Mouse (Mus musculus): ENCODE measurements around the gene Frmd4a. TPM values are rescaled to one million over a fixed set of nuclear protein-coding genes. Genes with fewer than 3 reads are reported as not detected.

The Frmd4a gene
- total RNA-seq, 1 experiment from 2014 or later = 3.1 TPM

GRCm38 (mm10) chr2:4572498-4573263, 555.2 kb downstream of the Frmd4a start:
- ATAC-seq (ENCODE audit: extremely low read depth, insufficient number of reproducible peaks, low FRiP score, poor library complexity, severe bottlenecking) = no peak

GRCm38 (mm10) chr2:4573386-4573785, 555.9 kb downstream of the Frmd4a start:
- no peak for ATAC-seq (ENCODE audit: extremely low read depth, insufficient number of reproducible peaks, low FRiP score, poor library complexity, severe bottlenecking)

GRCm38 (mm10) chr2:4574251-4574650, 556.7 kb downstream of the Frmd4a start:
- ATAC-seq (ENCODE audit: extremely low read depth, insufficient number of reproducible peaks, low FRiP score, poor library complexity, severe bottlenecking) = no peak

- ATAC-seq (ENCODE audit: extremely low read depth, insufficient number of reproducible peaks, low FRiP score, poor library complexity, severe bottlenecking) = no peak
Measured at GRCm38 (mm10) chr2:4575163-4575562, 557.6 kb downstream of the Frmd4a start.

GRCm38 (mm10) chr2:4575975-4576374, 558.5 kb downstream of the Frmd4a start:
- ATAC-seq (ENCODE audit: extremely low read depth, insufficient number of reproducible peaks, low FRiP score, poor library complexity, severe bottlenecking) = no peak

GRCm38 (mm10) chr2:4578291-4578690, 560.8 kb downstream of the Frmd4a start:
- ATAC-seq (ENCODE audit: extremely low read depth, insufficient number of reproducible peaks, low FRiP score, poor library complexity, severe bottlenecking) = no peak

GRCm38 (mm10) chr2:4579357-4580068, 562.0 kb downstream of the Frmd4a start:
- no peak for ATAC-seq (ENCODE audit: extremely low read depth, insufficient number of reproducible peaks, low FRiP score, poor library complexity, severe bottlenecking)

GRCm38 (mm10) chr2:4580666-4581065, 563.1 kb downstream of the Frmd4a start:
- peak; percentile 30; the same call in 1 of the 2 replicates for ATAC-seq (ENCODE audit: extremely low read depth, insufficient number of reproducible peaks, low FRiP score, poor library complexity, severe bottlenecking)

GRCm38 (mm10) chr2:4582930-4583329, 565.4 kb downstream of the Frmd4a start:
- ATAC-seq (ENCODE audit: extremely low read depth, insufficient number of reproducible peaks, low FRiP score, poor library complexity, severe bottlenecking) = no peak

GRCm38 (mm10) chr2:4584252-4584651, 566.7 kb downstream of the Frmd4a start:
- no peak for ATAC-seq (ENCODE audit: extremely low read depth, insufficient number of reproducible peaks, low FRiP score, poor library complexity, severe bottlenecking)

GRCm38 (mm10) chr2:4586245-4586644, 568.7 kb downstream of the Frmd4a start:
- ATAC-seq (ENCODE audit: extremely low read depth, insufficient number of reproducible peaks, low FRiP score, poor library complexity, severe bottlenecking) = no peak

- no peak for ATAC-seq (ENCODE audit: extremely low read depth, insufficient number of reproducible peaks, low FRiP score, poor library complexity, severe bottlenecking)
Measured at GRCm38 (mm10) chr2:4587685-4588409, 570.3 kb downstream of the Frmd4a start.

GRCm38 (mm10) chr2:4591647-4592046, 574.1 kb downstream of the Frmd4a start:
- ATAC-seq (ENCODE audit: extremely low read depth, insufficient number of reproducible peaks, low FRiP score, poor library complexity, severe bottlenecking) = no peak

- no peak for ATAC-seq (ENCODE audit: extremely low read depth, insufficient number of reproducible peaks, low FRiP score, poor library complexity, severe bottlenecking)
Measured at GRCm38 (mm10) chr2:4592666-4593065, 575.1 kb downstream of the Frmd4a start.

- ATAC-seq (ENCODE audit: extremely low read depth, insufficient number of reproducible peaks, low FRiP score, poor library complexity, severe bottlenecking) = no peak
Measured at GRCm38 (mm10) chr2:4593433-4593832, 575.9 kb downstream of the Frmd4a start.

GRCm38 (mm10) chr2:4593878-4594387, 576.4 kb downstream of the Frmd4a start:
- ATAC-seq (ENCODE audit: extremely low read depth, insufficient number of reproducible peaks, low FRiP score, poor library complexity, severe bottlenecking) = no peak

GRCm38 (mm10) chr2:4596992-4597391, 579.5 kb downstream of the Frmd4a start:
- no peak for ATAC-seq (ENCODE audit: extremely low read depth, insufficient number of reproducible peaks, low FRiP score, poor library complexity, severe bottlenecking)

GRCm38 (mm10) chr2:4601034-4601890, 583.7 kb downstream of the Frmd4a start:
- no peak for ATAC-seq (ENCODE audit: extremely low read depth, insufficient number of reproducible peaks, low FRiP score, poor library complexity, severe bottlenecking)
